ENCODE assay signal across 20 mouse cellular contexts in the genomic region with DNA sequence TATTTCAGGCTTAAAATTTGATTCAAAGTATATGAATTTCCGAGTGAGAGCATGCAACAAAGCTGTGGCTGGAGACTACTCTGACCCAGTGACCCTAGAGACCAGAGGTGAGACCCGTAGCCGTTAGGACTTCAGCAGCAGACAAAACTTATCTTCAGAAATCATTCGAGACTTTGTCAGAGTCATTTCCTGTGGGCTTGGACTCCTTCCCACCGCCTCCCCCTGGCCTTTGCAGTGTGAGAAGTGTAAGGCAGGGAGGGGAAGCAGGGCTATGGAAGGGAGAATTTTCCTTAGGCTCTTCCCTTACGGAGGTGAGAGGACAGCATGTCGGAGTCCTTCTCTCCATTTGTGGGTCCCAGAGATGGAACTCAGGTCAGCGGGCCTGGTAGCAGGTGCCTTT.
"Had no signal": no experiment of that assay in that cellular context is flagged by ENCODE, and none has a peak within 500 bp of the region (broad histone marks: within the 10 kb centered on the region; RNA-seq: fewer than 3 reads in every experiment).

No protein-coding gene starts in this region.

- DNase-seq: liver, postnatal 0 days; lung, embryonic 14.5 days; lung, postnatal 10 days; lung, postnatal 4 days; midbrain, embryonic 14.5 days; retina, postnatal 1 day; right cerebral cortex, adult 18-20 months; right cerebral cortex, postnatal 25 days; right cerebral cortex, postnatal 4 days; spleen, adult 18-20 months; thymus, postnatal 14 days; thymus, postnatal 4 days had no signal

- H3K36me3 ChIP-seq: liver, embryonic 15.5 days had no signal

- H3K4me3 ChIP-seq: liver, embryonic 15.5 days; megakaryocyte, embryonic 14.5 days; midbrain, embryonic 10.5 days; midbrain, embryonic 12.5 days; myocyte; neural tube, embryonic 13.5 days; neural tube, embryonic 15.5 days had no signal

- H3K9me3 ChIP-seq: liver, embryonic 15.5 days; midbrain, embryonic 10.5 days; midbrain, embryonic 12.5 days; neural tube, embryonic 13.5 days; neural tube, embryonic 15.5 days had no signal

- H3K9ac ChIP-seq: liver, embryonic 15.5 days; liver, postnatal 0 days; lung, embryonic 14.5 days; midbrain, embryonic 12.5 days; neural tube, embryonic 13.5 days; neural tube, embryonic 15.5 days had no signal

- H3K27ac ChIP-seq: liver, embryonic 15.5 days; midbrain, embryonic 10.5 days; midbrain, embryonic 12.5 days; neural tube, embryonic 13.5 days; neural tube, embryonic 15.5 days had no signal

- ATAC-seq: liver, postnatal 0 days; midbrain, embryonic 16.5 days had no signal

- H3K27me3 ChIP-seq: liver, embryonic 15.5 days; megakaryocyte, embryonic 14.5 days; midbrain, embryonic 12.5 days; neural tube, embryonic 13.5 days; neural tube, embryonic 15.5 days had no signal

- H3K4me1 ChIP-seq: liver, embryonic 15.5 days; midbrain, embryonic 10.5 days; midbrain, embryonic 12.5 days; neural tube, embryonic 13.5 days; neural tube, embryonic 15.5 days had no signal

- H3K4me2 ChIP-seq: liver, embryonic 15.5 days; lung, embryonic 14.5 days; midbrain, embryonic 12.5 days; neural tube, embryonic 13.5 days; neural tube, embryonic 15.5 days had no signal
